Mouse (Mus musculus) induced T-regulatory cell, adult 2 months (primary cell): ENCODE results near the gene Bcs1l.

Experiments
- DNase-seq: peaks from one replicate; pipeline ENCODE4 v3.0.0-alpha.2; 2012; ENCODE audit warnings: low read depth

The Bcs1l gene

DNA sequence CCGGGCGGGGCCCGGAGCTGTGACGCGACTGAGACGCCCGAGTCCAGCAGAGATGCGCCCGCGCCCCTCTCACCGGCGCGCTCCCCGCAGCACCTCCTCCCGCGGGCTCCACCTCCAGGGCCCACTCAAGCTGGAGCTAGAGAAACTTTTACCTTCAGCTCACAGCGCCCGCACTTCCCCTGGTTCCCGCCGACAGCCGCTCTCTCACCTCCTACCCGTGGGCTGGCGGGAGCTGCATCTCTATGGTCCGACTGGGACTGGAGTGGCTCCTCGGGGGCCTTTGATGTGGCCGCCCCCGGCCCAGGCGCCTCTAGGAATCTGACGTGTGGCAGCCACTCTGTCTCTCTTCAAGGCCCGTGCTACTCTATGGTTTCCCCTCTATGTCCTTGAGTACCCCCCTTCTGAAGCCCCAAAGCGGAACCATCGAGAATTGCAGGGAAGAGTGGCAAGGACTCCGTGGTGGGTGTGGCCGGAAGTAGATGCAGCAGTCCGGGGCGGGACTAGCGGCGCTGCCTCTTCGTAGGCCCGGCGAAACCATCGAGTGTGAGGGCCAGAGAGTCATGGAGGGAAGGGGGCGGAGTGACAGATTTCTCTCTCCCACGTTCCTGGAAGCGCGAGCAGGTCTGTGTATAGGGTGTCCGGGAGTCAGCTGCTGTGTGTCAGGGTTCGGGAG, at the start of gene Bcs1l, which contains the start of gene Zfp142:
Gene Bcs1l, plus strand, starts transcription at position 517 of the 673 bp plus-strand sequence.
Gene Zfp142, minus strand, starts transcription at position 474 of the 673 bp plus-strand sequence.
- DNase-seq: peak; percentile 98

DNA sequence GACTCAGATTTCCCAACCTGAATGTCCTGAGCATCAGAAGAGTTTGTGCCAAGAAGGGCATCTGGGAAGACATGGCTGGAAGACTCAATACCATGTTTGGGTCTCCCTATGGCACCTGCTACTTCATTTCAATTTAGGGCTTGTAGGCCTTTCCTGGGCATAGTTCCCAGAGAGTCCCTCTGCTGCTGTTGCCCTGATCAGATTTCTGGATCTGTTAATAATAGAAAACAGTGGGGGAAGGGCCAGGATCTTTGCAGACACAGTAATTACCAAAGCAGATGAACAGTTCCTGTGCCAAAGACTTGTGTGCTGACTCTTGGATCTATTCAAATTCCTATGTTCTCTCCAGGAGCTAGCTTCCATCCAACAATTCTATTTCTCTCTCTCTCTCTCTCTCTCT, 49.4 kb upstream of the Bcs1l start:
- DNase-seq: no peak

DNA sequence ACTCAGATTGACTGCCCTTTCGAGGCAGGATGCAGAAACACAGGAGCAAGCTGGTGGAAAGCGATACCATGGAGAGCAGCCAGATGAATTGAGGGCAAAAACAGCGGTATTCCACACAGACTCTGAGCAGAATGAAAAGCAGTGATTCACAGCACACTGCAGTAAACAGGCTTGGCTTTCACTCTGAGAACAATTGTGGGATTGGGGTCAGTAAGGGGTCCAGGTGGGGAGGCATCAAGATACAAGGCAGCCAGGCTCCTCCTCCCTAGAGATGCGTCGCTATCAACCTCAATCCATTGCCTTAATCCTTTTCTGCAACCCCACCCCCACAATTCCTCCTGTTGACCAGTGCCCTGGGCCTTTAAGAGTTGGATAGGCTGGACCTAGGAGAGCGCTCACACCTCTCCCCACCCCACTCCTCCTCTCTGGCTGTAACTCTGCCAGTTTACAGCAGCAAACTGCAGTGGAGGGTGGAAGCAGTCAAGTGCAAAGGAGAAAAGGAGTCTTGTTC, 45.6 kb upstream of the Bcs1l start, which contains the start of gene Plcd4:
Gene Plcd4, plus strand, starts transcription at position 438 of the 511 bp plus-strand sequence.
- no peak for DNase-seq

DNA sequence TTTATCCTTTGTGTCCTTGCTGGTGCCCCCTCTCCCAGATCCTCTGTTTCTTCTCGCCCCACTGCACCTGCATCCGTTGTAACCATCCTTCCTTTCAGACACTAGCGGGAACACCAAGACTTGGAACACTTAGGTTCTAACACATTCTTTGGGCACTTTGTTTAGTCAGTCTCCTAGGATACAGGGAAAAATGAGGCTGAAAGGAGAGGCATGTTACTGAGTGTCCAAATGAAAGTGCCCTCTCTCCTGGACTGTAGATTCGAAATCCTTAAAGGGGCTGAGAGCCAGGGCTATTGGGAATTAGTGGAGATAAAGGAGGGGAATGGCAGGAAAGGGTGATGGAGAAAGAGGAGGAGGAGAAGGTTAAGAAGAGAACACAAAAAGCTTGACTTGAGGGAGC, 43.9 kb upstream of the Bcs1l start, which contains the start of gene Usp37:
Gene Usp37, minus strand, starts transcription at position 101 of the 400 bp plus-strand sequence.
- no peak for DNase-seq

DNA sequence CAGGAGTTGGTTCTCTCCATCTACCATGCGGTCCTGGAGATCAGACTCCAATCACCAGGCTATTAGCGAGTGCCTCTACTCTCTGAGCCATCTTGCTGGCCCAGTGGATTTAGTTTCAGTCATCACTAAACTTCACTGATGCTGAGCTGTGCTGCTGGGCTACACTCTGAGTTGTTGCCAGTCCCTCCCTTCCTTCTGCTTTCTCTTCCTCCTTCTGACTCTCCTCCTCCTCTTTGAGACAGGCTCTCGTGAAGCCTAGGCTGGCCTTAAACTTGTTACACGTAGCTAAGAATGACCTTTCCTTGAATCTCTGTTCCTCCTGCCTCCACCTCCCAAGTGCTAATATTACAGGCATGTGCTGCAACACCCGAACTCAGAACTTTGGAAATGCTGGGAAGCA, 29.0 kb upstream of the Bcs1l start:
- no peak for DNase-seq

DNA sequence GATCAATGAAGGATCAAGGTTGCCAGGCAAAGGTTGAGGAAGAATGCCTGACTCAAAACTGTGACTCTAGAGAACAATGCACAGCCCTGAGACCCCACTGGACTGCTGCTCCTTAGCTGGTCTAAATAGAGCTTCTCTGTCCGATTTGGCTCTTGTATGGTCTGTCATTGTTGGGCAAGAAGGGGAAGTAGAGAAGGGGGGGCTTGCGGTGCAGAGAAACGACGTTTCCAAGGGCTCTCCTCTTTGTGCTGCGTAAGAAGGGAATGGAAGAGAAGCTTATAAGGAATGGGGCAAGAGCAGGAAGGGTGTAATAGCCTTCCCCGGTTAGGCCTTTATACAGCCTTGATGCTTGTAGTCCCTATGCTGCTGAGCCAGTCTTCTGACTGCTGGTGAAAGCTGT, 22.3 kb upstream of the Bcs1l start:
- DNase-seq: no peak

DNA sequence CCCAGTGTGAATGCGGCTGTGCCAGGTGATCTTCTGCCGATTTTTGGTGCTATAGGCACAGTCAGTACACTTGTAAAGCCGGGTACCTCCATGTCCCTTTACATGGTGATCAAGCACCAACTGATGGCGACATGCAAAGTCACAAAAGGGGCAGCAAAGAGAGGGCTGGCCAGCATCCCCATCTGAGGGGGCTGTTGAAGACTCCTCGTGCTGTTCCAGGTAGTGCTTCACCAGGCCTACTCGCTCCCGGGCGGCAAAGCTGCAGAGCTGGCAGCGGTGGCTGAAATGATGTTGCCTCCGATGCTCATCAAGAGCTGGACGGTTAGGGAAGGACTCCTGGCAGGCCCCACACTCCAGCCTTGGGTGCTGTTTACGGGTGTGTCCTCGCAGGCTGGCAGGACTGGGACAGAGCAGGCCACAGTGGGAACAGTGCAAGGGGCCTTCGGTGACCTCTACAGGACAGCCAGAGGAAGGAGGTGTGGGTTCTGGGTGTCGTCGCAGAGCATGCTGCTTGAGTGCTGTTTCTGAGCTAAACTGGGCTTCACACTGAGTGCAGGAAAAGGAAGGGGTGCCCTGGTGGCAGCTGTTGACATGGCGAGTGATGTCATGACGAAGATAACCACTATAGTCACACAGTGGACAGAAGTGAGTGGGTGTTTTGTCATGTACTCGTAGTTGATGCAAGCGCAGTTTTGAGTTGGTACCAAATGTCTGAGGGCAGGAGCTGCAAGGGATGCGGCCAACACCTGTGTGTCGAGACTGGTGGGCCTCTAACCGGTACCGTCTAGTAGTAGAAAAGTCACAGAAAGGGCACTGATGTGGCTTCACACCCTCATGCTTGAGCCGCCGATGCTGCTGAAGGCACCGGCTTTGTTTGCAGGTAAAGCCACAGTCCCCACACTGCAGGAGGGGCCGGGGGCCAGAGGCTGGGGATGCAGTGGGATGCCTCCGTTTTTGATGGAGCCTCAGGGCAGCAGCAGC, 18.1 kb upstream of the Bcs1l start:
- DNase-seq: no peak

DNA sequence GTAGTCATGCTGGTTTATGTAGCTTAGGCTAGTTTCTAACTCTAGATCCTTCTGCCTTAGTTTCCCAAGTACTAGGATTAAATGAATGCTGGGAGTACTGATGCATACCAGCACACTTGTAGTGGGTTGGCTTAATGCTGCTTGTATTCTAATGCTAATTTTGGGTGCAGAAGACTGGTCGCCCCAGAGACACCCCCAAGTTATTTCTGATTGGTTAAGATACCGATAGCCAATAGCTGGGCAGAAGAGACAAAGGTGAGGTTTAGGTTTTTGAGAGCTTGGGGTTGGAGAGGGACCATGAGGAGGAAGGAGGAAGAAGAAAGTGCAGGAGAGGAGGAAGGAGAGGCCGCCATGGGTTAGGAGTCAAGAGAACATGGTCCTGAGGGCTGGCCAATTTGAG, 5.5 kb upstream of the Bcs1l start:
- no peak for DNase-seq

DNA sequence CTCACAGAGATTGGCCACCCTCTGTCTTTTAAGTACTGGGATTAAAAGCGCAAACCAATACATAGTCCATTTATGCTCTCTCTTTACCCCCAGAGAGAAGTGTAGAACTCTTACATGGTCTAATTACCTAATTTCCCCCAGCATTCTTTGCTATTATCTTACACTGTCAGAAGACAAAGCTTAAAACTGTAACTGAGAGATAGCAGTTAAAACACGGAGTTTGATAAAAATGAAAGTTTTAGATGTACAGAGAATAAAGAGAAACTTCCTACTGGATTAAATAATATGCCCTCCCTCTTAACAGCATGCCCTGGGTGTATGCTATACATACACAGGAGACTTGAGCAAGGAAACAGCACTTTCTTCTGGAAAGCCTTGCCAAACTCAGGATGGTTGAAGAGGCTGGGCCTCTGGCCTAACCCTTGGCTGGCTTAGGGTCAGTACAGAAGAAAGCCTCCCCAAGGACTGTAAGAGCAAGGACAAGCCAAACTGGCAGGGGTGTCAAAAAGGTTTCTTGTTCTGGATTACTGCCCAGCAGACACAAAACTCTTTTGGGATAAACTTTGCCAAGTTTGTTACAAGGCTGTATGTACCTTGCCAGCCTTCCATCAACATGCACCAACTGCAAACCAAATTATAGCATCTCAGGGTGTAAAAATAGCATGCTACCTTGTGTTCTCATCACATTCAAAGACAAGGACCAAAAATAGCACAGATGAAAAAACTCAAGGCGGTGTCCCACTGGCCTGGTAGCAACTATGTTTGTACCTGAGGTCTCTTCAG, 3.3 kb upstream of the Bcs1l start:
- no peak for DNase-seq

DNA sequence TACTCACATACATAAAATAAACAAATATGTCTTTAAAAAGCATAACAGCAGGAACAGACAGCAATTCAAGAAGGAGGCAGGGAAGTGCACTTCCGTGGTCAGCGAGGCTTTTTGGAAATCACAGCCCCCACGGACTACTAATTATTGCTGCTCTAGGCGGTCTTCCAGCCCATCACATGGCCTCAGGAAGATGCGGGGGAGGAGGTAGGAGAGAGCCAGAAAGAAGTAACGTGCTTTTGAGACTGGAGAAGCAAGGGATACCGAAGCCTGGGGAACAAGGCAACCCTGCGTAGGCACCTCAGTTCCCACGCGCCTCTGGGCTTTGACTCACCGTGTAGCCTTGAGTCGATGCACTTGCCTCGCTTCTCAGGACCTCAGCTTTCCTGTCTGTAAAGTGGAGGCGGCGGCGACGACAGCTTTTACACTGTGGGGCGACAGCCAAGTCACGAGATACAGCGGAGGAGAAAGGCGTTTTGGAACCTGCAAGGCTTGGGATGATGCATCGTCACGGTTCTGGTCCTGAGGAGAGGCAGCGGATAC, 786 bp upstream of the Bcs1l start:
- no peak for DNase-seq

DNA sequence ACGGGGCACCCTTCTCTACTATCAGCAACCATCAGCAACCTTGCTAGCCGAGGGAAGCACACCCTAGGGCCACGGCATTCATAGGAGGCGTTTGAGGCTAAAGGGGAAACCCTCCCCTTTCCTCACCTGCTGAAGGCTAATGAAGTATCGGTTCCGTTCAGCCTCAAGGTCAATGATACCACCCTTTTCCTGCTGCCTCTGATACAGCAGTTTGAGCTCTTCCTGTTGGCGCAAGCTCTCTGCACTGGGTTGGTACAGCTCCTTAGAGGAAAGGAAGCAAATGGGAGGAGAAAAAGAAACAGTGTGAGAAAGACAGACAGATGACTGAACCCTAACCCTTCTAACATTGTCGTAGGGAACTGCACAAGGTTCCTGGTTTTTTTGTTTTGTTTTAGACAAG, 6.3 kb downstream of the Bcs1l start:
- no peak for DNase-seq

DNA sequence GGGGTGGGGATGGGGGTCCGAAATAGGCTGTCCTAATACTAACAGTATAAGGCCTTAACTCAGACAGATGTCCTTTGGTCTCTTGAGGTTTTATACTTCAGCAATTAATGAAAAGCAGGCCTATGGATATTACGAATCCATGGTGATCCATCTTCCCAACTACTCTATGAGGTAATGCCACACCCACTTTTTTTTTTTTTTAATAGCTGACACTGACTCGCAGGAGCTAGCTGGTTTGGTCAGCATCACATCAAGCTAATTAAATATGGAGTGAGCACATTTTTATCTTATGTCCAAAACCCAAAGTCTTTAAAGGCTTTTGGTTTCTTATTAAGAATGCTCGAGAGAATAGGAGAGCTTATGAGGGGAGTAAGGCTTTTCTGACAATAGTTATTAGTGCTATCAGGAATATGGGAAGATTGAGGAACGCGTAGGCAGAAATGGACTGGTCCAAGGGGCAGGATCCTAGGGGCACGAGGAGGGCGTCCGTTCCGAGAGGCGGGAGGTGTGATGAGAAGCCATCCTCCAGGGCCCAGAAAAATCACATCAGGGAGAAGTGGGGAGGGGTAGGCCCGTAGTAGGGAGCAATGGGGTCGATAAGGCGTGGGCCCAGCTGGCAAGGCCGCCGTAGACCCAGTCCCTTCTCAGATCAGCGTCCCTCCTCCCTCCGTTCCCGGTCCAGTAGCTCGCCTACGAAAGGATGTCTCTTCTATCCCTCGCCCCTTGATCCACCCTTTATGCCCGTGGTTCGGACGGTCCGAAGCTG, 12.6 kb downstream of the Bcs1l start:
- DNase-seq: no peak

DNA sequence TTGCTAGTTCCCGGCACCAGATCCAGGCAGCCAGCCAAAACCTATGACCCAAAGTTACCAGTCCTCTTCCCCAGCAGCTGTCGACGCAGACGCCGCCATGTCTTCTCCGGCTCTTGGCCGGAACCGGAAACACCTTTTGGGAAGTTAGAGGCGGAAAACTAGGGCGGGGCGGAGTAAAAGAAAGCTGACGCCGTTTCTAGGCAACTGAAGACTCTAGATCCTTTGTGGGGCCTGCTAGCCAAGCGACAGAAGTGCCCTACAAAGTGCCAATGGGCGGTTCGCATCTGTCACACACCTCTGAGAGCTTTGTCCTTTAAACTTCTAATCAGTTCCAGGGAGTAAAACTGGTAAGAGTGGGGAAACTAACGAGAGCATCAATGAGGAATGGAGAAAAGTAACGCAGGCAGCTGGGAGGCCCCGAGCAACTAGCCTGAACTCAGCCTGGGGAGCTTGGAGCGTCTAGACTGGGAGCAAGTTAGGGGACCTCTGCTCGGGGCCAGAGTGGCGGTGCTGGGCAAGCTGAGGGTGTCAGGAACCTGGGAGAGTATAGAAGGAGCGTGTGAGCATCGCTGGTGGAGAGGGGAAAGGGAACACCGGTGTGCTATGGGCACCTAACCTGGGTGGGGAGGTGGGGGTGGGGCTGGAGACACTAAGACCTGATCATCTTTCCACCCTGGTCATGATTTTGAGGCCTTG, 13.3 kb downstream of the Bcs1l start, which contains the start of the genes Rnf25 and Stk36:
Gene Rnf25, minus strand, starts transcription at position 131 of the 696 bp plus-strand sequence.
Gene Stk36, plus strand, starts transcription at position 179 of the 696 bp plus-strand sequence.
- peak; percentile 91 for DNase-seq

DNA sequence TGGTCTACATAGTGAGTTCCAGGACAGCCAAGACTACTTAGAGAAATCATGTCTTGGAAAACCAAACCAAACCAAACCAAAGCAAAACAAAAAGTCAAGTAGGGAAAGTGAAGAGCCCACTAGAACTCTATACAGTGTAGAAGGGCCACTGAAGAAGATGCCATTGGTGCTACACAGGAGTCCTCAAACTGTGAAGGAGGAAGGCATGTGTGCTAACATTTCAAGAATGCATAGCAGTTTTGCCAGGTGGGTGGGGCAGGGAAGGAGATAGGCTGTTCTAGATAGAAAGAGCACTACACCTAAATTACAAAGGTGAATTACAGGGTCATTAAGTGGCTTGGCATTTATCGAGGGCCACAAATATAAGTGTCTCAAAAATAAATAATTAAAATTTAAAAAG, 36.1 kb downstream of the Bcs1l start:
- DNase-seq: no peak

DNA sequence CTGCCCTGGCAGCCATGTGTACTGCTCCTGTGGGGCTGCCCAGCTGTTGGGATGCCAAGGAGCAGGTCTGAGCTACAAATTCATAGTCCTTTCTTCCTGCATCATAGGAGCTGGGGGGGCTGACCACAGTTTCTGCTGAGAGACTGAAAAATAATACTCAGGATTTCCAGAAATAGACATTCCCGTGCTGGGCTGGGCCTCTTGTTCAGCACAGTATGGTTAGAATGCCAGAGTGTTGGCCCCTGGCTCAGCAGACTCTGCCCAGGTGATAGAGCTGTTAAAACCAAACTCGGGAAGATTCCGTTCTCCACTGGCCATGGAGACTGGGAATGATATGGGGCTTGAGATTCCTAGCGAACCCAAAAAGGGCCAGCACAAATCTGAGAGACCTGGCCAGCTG, 38.0 kb downstream of the Bcs1l start:
- no peak for DNase-seq

DNA sequence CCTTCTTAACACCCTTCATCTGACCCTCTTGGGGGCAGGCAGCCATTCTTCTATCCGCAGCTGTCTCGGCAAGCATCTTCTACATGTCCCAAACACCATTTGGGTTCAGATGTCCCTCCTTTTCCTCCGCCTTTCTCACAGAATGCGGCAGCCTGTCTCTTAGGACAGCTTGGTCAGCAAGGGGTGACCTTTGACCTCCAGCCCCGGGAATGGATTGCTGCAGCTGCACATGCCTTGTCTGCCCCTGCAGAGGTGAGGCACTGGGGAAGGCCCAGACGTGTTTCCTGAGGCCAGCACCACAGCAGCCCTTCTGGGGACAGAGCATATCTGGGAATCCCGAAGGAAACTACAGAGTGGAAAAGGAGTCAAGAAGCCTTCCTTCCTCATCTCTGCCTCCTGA, 39.9 kb downstream of the Bcs1l start:
- no peak for DNase-seq

DNA sequence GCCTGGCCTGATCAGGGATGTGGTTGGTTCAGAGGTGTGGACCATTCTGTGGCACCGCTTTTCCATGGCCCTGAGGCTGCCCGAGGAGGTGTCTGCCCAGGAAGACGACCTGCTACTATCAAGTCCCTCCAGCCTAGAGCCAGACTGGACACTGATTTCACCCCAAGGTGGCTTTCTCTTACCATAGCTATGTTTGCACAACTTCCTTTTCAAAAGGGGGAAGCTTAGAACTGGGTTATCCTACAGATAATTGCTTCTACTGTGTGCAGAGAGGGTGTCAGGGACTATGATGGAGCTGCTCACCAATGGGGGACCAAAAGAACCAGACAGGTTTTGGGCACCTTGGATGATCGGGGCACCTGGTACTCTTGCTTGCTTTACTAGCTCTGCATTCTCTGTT, 44.6 kb downstream of the Bcs1l start:
- DNase-seq: no peak
